Mouse (Mus musculus): ENCODE data around the gene Zfx.

DNA sequence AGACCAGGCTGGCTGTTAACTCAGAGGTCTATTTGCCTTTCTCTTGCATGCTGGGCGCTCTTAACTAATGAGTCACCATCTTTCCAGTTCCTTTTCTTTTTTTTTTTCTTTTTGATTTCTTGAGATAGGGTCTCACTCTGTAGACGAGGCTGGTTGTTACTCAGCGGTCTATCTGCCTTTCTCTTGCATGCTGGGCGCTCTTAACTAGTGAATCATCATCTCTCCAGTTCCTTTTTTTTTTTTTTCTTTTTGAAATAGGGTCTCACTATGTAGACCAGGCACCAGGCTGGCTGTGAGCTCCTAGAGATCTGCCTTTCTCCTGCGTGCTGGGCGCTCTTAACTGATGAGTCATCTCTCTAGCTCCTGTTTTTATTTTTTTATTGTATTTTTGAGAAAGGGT, 45.8 kb upstream of the Zfx start:
- TF ChIP-seq POLR2A (IDR thresholded peaks at IDR 0.05; ENCODE audit: low read depth, low read length) (no peak), CTCF (IDR thresholded peaks at IDR 0.05; ENCODE audit: extremely low read depth, insufficient read length, insufficient replicate concordance, low read depth, low read length) (no peak)
